Mouse (Mus musculus) liver, adult 2 months (tissue): ENCODE results near the gene Rad50. TPM values are rescaled to one million over a fixed set of nuclear protein-coding genes. Genes with fewer than 3 reads are reported as not detected.
A peak's percentile ranks its signal among the peaks of the same experiment; 100 is the strongest.

ENCODE experiments used
- DNase-seq: peaks from one replicate; pipeline ENCODE4 v3.0.0-alpha.2; 2011; ENCODE audit warnings: low read depth, low spot score; ENCODE audit errors: extremely low read depth
- H3K27ac ChIP-seq: fragments of 200-500 bp; replicated peaks from 2 replicates; pipeline ENCODE4 v1.5.1; 2012; ENCODE audit warnings: low read depth, mild to moderate bottlenecking, control low read depth, inconsistent platforms, low read length; ENCODE audit not compliant: insufficient read depth
- H3K27me3 ChIP-seq: fragments of 200-500 bp; 2 replicates; pipeline ENCODE4 v1.6.1; 2012; ENCODE audit warnings: mild to moderate bottlenecking, moderate library complexity, low read length, inconsistent platforms; ENCODE audit not compliant: control insufficient read depth, insufficient read depth
- H3K36me3 ChIP-seq: fragments of 200-500 bp; 2 replicates; pipeline ENCODE4 v1.6.1; 2012; ENCODE audit warnings: low read length, inconsistent platforms; ENCODE audit not compliant: control insufficient read depth, insufficient read depth
- H3K4me1 ChIP-seq: fragments of 200-500 bp; 2 replicates; pipeline ENCODE4 v1.6.1; 2011; ENCODE audit warnings: low read length; ENCODE audit not compliant: control insufficient read depth, insufficient read depth
- H3K4me3 ChIP-seq: fragments of 200-500 bp; 2 replicates; pipeline ENCODE4 v1.5.1; 2011; ENCODE audit warnings: low read depth, mild to moderate bottlenecking, control low read depth, low read length, moderate library complexity; ENCODE audit not compliant: insufficient read depth
- H3K79me2 ChIP-seq: fragments of 200-500 bp; 2 replicates; pipeline ENCODE4 v1.6.1; 2012; ENCODE audit warnings: inconsistent platforms, mild to moderate bottlenecking, low read length, moderate library complexity; ENCODE audit not compliant: control insufficient read depth, insufficient read depth
- H3K9ac ChIP-seq: fragments of 200-500 bp; 2 replicates; pipeline ENCODE4 v1.6.1; 2012; ENCODE audit warnings: low read depth, mild to moderate bottlenecking, control low read depth, inconsistent platforms, low read length
- CTCF ChIP-seq: fragments of 200-500 bp; IDR thresholded peaks from 2 replicates; pipeline ENCODE4 v1.5.1; 2011; ENCODE audit warnings: low read depth, low read length, control low read depth
- POLR2A ChIP-seq: fragments of 200-500 bp; IDR thresholded peaks from 2 replicates; pipeline ENCODE4 v1.6.1; 2011; ENCODE audit warnings: low read length, control low read depth; ENCODE audit not compliant: insufficient read depth; ENCODE audit errors: extremely low read depth
- WGBS: fragments of 180-500 bp; shearing (Covaris S2); methylation state at CpG from one replicate; pipeline ENCODE4 v1.1.7; 2018; 5-methylcytosine and 5-hydroxymethylcytosine counted together
- polyA plus RNA-seq: library from polyadenylated mRNA; depleted of rRNA; stranded (reverse); fragments of >200 nt; gene quantifications from 2 replicates; pipeline ENCODE4 v1.2.3, GENCODE M21; 2012
- total RNA-seq: library from RNA; depleted of rRNA; stranded (reverse); fragments of >200 nt; gene quantifications from 2 replicates; pipeline ENCODE4 v1.2.3, GENCODE M21; 2014

Rad50 gene
- total and polyA plus RNA-seq, 2 experiments: 1.7 to 4.9 TPM

- no peak overlapping the region for H3K27ac ChIP-seq
- no peak for TF ChIP-seq CTCF
- no peak for TF ChIP-seq POLR2A
- H3K79me2 ChIP-seq: no peaks in the 10 kb centered on the region
- H3K4me3 ChIP-seq: no peak overlapping the region
- 74% methylated on average over 6 of the region's 6 CpGs for WGBS
- DNase-seq: no peak
- no peak overlapping the region for H3K9ac ChIP-seq
- no peaks in the 10 kb centered on the region for H3K36me3 ChIP-seq
- H3K27me3 ChIP-seq: no peaks in the 10 kb centered on the region
- no peaks in the 10 kb centered on the region for H3K4me1 ChIP-seq
Observed at GRCm38 (mm10) chr11:53619428-53619827, 87.7 kb downstream of the Rad50 start.

DNA sequence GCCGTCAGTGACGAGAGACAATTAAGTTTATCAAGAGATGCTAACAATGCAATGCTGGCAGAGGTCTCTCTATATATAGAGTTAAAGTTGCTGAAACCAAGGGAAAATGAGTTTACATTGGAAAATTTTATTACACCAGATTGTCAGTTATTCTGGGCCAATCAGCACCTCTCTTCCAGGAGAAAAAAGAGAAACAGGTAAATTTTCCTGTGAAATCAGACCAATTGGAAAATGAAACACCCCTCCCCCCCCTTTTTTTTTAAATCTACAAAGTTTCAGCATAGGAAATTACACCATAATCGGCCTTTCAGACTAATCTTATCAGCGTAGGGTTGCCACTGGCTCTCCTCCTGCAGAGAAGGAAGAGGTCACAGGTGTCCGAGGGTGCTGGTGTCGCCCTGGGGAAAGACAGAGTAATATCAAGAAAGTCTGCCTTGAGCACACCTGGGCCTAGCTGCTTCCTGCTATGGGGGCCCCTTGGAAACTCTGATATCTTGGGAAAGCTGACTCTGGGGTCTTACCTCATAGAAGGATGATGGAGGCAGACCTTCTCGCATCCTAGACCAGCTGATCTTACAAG lies 88.4 kb downstream of the Rad50 start, which contains the start of gene Il4:
Gene Il4, minus strand, starts transcription at position 51 of the 580 bp plus-strand sequence.
- Histone ChIP-seq H3K36me3 (no peaks in the 10 kb centered on the region), H3K9ac (no peak within 1 kb of the TSS), H3K79me2 (no peaks in the 10 kb centered on the region), H3K27ac (no peak within 1 kb of the TSS), H3K4me3 (no peak within 1 kb of the TSS), H3K4me1 (no peaks in the 10 kb centered on the region), H3K27me3 (no peaks in the 10 kb centered on the region)
- WGBS: 75% methylated on average over 7 of the region's 7 CpGs
- TF ChIP-seq CTCF (no peak), POLR2A (no peak)
- DNase-seq: no peak

DNA sequence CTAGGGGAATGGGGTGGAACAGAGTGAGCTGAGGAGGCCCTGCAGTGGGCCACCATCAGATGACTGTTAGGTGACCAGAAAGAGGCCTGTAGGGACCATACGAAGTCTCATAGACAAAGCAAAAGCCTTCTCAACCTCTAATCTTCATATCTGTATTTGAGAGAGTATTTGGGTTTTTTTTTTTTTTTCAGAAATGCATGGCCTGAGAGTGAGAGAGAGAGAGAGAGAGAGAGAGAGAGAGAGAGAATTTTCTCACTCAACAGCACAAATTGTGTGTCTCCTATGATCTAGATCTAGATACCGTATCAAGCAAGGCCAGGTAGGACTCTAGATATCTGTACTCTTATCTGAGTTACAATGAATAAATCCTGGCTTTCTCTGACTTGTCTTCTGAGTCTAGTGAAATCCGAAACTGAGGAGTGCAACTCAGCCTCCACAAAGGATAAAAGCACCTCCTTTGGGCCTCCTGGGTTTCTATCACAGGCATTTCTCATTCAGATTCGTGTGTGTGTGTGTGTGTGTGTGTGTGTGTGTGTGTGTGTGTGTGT lies 89.5 kb downstream of the Rad50 start:
- Histone ChIP-seq H3K4me1 (no peaks in the 10 kb centered on the region), H3K9ac (no peak overlapping the region), H3K4me3 (no peak overlapping the region), H3K36me3 (no peaks in the 10 kb centered on the region), H3K27me3 (no peaks in the 10 kb centered on the region), H3K27ac (no peak overlapping the region), H3K79me2 (no peaks in the 10 kb centered on the region)
- TF ChIP-seq CTCF (no peak), POLR2A (no peak)
- no peak for DNase-seq
- 73% methylated on average over 4 of the region's 4 CpGs for WGBS

- Histone ChIP-seq H3K9ac (no peak overlapping the region), H3K36me3 (no peaks in the 10 kb centered on the region), H3K79me2 (no peaks in the 10 kb centered on the region), H3K4me3 (no peak overlapping the region), H3K27me3 (no peaks in the 10 kb centered on the region), H3K4me1 (no peaks in the 10 kb centered on the region), H3K27ac (no peak overlapping the region)
- DNase-seq: peak; percentile 8
- no peak for TF ChIP-seq POLR2A
- no peak for TF ChIP-seq CTCF
- 60% methylated on average over 8 of the region's 8 CpGs for WGBS
Observed at GRCm38 (mm10) chr11:53616748-53617558, 90.2 kb downstream of the Rad50 start.

GRCm38 (mm10) chr11:53615575-53615974 lies 91.5 kb downstream of the Rad50 start:
- TF ChIP-seq CTCF: no peak
- no peak for TF ChIP-seq POLR2A
- Histone ChIP-seq H3K9ac (no peak overlapping the region), H3K36me3 (no peaks in the 10 kb centered on the region), H3K27me3 (no peaks in the 10 kb centered on the region), H3K4me1 (no peaks in the 10 kb centered on the region), H3K27ac (no peak overlapping the region), H3K79me2 (no peaks in the 10 kb centered on the region), H3K4me3 (no peak overlapping the region)
- 92% methylated on average over 8 of the region's 8 CpGs for WGBS
- no peak for DNase-seq
